In the genomic region with DNA sequence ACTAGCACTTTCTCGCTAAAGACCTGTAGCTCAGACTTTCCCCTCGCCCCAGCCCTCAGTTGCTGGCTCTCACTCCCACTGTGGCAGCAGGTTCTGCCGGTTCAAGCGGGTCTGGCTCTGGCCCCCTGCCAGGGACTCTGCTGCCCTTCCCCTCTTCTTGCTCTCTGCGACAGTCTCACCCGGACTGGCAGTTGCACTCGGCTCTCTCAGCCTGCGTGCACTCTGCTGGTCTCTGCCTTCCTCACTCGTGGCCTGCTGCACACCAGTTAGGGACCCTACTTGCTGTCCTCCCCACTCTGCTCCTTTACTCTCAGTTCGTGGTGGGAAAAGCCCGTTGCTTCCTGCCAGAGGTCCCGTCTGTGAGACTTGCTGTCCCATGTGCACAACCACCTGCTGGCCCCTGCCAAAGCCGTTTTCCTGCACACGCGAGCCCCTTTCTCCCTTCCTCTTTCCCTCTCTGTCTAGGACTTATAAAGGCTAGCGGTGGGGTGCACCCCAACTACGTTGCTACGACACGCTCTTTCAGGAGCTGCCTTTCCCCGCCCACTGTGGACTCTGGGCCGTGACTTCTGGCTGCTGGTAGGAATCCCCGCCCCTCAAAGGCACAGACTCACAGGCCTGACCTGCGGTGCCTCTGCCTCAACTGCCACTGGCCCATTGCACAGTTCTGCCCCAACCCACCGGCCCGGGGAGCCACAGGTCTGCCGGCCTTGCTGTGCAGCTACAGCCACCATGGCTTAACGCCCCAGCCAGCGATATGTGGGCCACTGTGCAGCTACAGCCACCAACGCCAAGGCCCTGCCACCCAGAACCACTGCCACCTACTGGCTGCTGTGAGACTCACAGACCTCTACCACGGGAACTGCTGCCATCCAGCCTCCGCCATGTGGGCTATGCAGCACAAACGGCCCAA, we compare ENCODE assay signal across 8 mouse cellular contexts. TPM values are rescaled to one million over a fixed set of nuclear protein-coding genes. Genes with fewer than 3 reads are reported as not detected.
DNase-seq lines count a peak whose midpoint lies in the region; ATAC-seq lines count a peak whose summit lies in the region.

No protein-coding gene starts in this region.

- peak; percentile 79 to 85 for DNase-seq in adrenal gland, adult 18-20 months (ENCODE audit: low spot score in 2 of 2)
- DNase-seq in embryo, embryonic 11 days, result peak; percentile 91
- DNase-seq in gastrocnemius, postnatal 25 days, result peak; percentile 84
- DNase-seq in intestine, embryonic 14.5 days (ENCODE audit: low spot score), result peak; percentile 91
- peak; percentile 57 to 88 for DNase-seq in left cerebral cortex, postnatal 10 days (ENCODE audit: extremely low spot score in 1 of 2, low spot score in 2 of 2)
- peak; percentile 80 to 87 for DNase-seq in right cerebral cortex, postnatal 10 days (ENCODE audit: low spot score in 2 of 2)
- DNase-seq in urinary bladder, postnatal 14 days (ENCODE audit: low spot score), result peak; percentile 87

- H3K4me3 ChIP-seq in intestine, embryonic 14.5 days (ENCODE audit: low read depth, low read length), result peak overlapping the region; percentile 45

- H3K4me1 ChIP-seq in intestine, embryonic 14.5 days (replicated peaks; ENCODE audit: control insufficient read depth, insufficient read depth, low read length), result peaks cover 4% of the 10 kb centered on the region; the same call in 1 of the 2 replicates

- 1% methylated on average over 32 of the region's 32 CpGs for WGBS in intestine, embryonic 14.5 days

- intact Hi-C loops in left cerebral cortex, postnatal 10 days (cut with DNase I), result no loop called here

- peak overlapping the region; percentile 39; the same call in 1 of the 2 replicates for H3K27ac ChIP-seq in intestine, embryonic 14.5 days (ENCODE audit: low read depth)

- peak overlapping the region; percentile 81 for H3K4me2 ChIP-seq in intestine, embryonic 14.5 days (ENCODE audit: low read length)

- no peaks in the 10 kb centered on the region for H3K9me3 ChIP-seq in intestine, embryonic 14.5 days (ENCODE audit: control insufficient read depth, low read length)

- peaks cover 15% of the 10 kb centered on the region for H3K36me3 ChIP-seq in intestine, embryonic 14.5 days (ENCODE audit: control insufficient read depth, insufficient read depth, low read length)

- H3K9ac ChIP-seq in intestine, embryonic 14.5 days (ENCODE audit: low read length), result peak overlapping the region; percentile 44

- peak; percentile 93 for ATAC-seq in intestine, embryonic 14.5 days (replicated peaks; ENCODE audit: low FRiP score, low TSS enrichment, low read depth)
- peak; percentile 92 for ATAC-seq in megakaryocyte progenitor cell, adult 5-6 weeks (replicated peaks; ENCODE audit: poor library complexity)

- H3K27me3 ChIP-seq in intestine, embryonic 14.5 days (replicated peaks; ENCODE audit: control insufficient read depth, insufficient read depth, low read length), result no peaks in the 10 kb centered on the region

RNA-seq across cellular contexts. Expression of a gene that starts 20.3 kb away (rescaled TPM):
- 1 to 10 TPM; 4.4 to 4.7 TPM for total RNA-seq in adrenal gland, adult 18-20 months (2021)
- total RNA-seq in gastrocnemius, postnatal 25 days (2021), result under 1 TPM; 0.91 to 0.95 TPM
- 19.0 and 19.4 TPM in 2 replicates for polyA plus RNA-seq in intestine, embryonic 14.5 days (2014; fragmentation: Nextera tagmentation; extraction: Ambion mirVana)
- 10 to 100 TPM; 22.1 to 25.5 TPM for total RNA-seq in left cerebral cortex, postnatal 10 days (2021)
- total RNA-seq in megakaryocyte progenitor cell, adult 5-6 weeks (2015), result 10.2 and 10.9 TPM in 2 replicates
- total RNA-seq in megakaryocyte progenitor cell, adult 5-6 weeks (2017), result 14.7 and 15.1 TPM in 2 replicates

Comparison
In these comparisons a context has a peak if more than half of its experiments do, and no peak if none do; other contexts are left out.
1. Peak in every context shown above with its lines: DNase-seq, ATAC-seq, H3K4me3 ChIP-seq and H3K27ac ChIP-seq.